Mouse (Mus musculus): Measurements from ENCODE around the gene Hist1h2ai. TPM values are rescaled to one million over a fixed set of nuclear protein-coding genes. Genes with fewer than 3 reads are reported as not detected.
"Not testable (repeated sequence)": the region's sequence is repeated elsewhere in the genome, so short reads cannot be mapped to it uniquely, and the experiment has no call there.

Hist1h2ai gene
- total and polyA plus RNA-seq, 3 experiments: 6.3 to 880 TPM; not detected in 1

DNA sequence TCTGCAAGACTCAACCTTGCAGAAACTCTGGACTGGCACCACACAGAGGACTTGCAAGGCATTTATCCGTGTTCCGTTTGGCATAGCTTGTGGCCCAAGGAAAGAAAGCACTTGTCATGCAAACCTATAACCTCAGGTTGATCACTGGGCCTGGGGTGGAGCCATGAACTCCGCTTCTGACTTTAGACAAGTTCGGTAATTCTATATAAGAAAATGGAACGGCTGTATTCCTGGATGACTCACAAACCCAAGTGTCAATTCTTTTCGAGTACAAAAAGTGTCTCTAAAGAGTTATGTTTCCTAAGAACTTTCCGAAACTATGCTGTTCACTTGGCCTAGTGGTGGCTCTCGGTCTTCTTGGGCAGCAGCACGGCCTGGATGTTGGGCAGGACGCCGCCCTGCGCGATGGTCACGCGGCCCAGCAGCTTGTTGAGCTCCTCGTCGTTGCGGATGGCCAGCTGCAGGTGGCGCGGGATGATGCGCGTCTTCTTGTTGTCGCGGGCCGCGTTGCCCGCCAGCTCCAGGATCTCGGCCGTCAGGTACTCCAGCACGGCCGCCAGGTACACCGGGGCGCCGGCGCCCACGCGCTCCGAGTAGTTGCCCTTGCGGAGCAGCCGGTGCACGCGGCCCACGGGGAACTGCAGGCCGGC is 5.0 kb downstream of the Hist1h2ai start:
- H3K4me2 ChIP-seq (ENCODE audit: insufficient read depth, low read depth, poor library complexity, severe bottlenecking): peak overlapping the region; percentile 91
- H3K9me3 ChIP-seq (replicated peaks; ENCODE audit: low read length); dilution Hi-C loops (cut with MboI; ENCODE audit: extremely low pct_ligation_motif_present, extremely low pct_unique_long_range_greater_than_20kb, low sequenced_read_pairs); H3K27me3 ChIP-seq (replicated peaks); H3K36me3 ChIP-seq (replicated peaks in 1 of 2; ENCODE audit: control insufficient read depth in 1 of 2, insufficient read depth in 1 of 2, low read length in 1 of 2); H3K79me2 ChIP-seq (replicated peaks; ENCODE audit: control insufficient read depth, extremely low read depth, insufficient read depth, poor library complexity, severe bottlenecking): not testable (repeated sequence)
- peak overlapping the region; percentile 67 for H3K9ac ChIP-seq (ENCODE audit: insufficient read depth, low read depth)
- H3K4me3 ChIP-seq (replicated peaks in 1 of 3; ENCODE audit: low read depth in 2 of 3, low read length in 2 of 3, poor library complexity in 1 of 3): peak overlapping the region; percentile 28 to 63 (median 41)
- H3K4me1 ChIP-seq (ENCODE audit: control insufficient read depth in 1 of 2, insufficient read depth in 2 of 2): peaks cover 2 to 28% of the 10 kb centered on the region in 2 experiments; a peak in 2 of 4 replicates
- in situ Hi-C loops (cut with MboI; ENCODE audit: low pct_ligation_motif_present, low pct_unique_long_range_greater_than_20kb, low sequenced_read_pairs): loop anchor here (25.0 kb wide), 2 partner anchors 216 to 334 kb away; partner anchors contain the start of gene Zfp184
- peak overlapping the region; percentile 90 for H3K27ac ChIP-seq (ENCODE audit: insufficient read depth, low read depth)
- TF ChIP-seq UBTF (IDR thresholded peaks at IDR 0.05; ENCODE audit: low read depth, low read length): 0 out of 2 replicates have a peak, but pooled peaks have one; percentile 61
- peak; percentile 34; the same call in 1 of the 2 replicates for TF ChIP-seq POLR2A (IDR thresholded peaks at IDR 0.05; ENCODE audit: low read depth, low read length)
- peak; percentile 56; the same call in 1 of the 2 replicates for TF ChIP-seq NELFE (IDR thresholded peaks at IDR 0.05; ENCODE audit: low read depth, low read length)
- DNase-seq (ENCODE audit: extremely low read depth): peak; percentile 65

- H3K9me3 ChIP-seq (replicated peaks; ENCODE audit: low read length); H3K79me2 ChIP-seq (replicated peaks; ENCODE audit: control insufficient read depth, extremely low read depth, insufficient read depth, poor library complexity, severe bottlenecking); H3K27me3 ChIP-seq (replicated peaks); dilution Hi-C loops (cut with MboI; ENCODE audit: extremely low pct_ligation_motif_present, extremely low pct_unique_long_range_greater_than_20kb, low sequenced_read_pairs); H3K36me3 ChIP-seq (replicated peaks in 1 of 2; ENCODE audit: control insufficient read depth in 1 of 2, insufficient read depth in 1 of 2, low read length in 1 of 2): not testable (repeated sequence)
- H3K4me3 ChIP-seq (replicated peaks in 1 of 3; ENCODE audit: low read depth in 2 of 3, low read length in 2 of 3, poor library complexity in 1 of 3): peak within 1 kb of the TSS; percentile 28 to 63 (median 41)
- H3K9ac ChIP-seq (ENCODE audit: insufficient read depth, low read depth): peak within 1 kb of the TSS; percentile 80
- peak within 1 kb of the TSS; percentile 95 for H3K27ac ChIP-seq (ENCODE audit: insufficient read depth, low read depth)
- in situ Hi-C loops (cut with MboI; ENCODE audit: low pct_ligation_motif_present, low pct_unique_long_range_greater_than_20kb, low sequenced_read_pairs): loop anchor here (25.0 kb wide), 2 partner anchors 215 to 335 kb away; partner anchors contain the start of gene Zfp184
- peak; percentile 99 for TF ChIP-seq TBP (conservative IDR thresholded peaks at IDR 0.05; ENCODE audit: low read depth, low read length)
- TF ChIP-seq CHD2 (IDR thresholded peaks at IDR 0.05; ENCODE audit: low read length): peak; percentile 96
- TF ChIP-seq IRF4 (IDR thresholded peaks at IDR 0.05; ENCODE audit: low read depth, low read length): peak; percentile 58; the same call in 1 of the 2 replicates
- peak; percentile 64; the same call in 1 of the 2 replicates for TF ChIP-seq MEF2A (IDR thresholded peaks at IDR 0.05; ENCODE audit: borderline replicate concordance, low read depth, low read length)
- peak; percentile 78 for TF ChIP-seq NRF1 (IDR thresholded peaks at IDR 0.05; ENCODE audit: low read depth, low read length)
- peak; percentile 98 for TF ChIP-seq E2F4 (IDR thresholded peaks at IDR 0.05; ENCODE audit: insufficient replicate concordance, low read depth, low read length)
- peak; percentile 95 for TF ChIP-seq UBTF (IDR thresholded peaks at IDR 0.05; ENCODE audit: low read depth, low read length)
- TF ChIP-seq HCFC1 (IDR thresholded peaks at IDR 0.05; ENCODE audit: low read depth, low read length): peak; percentile 66
- 0 out of 2 replicates have a peak, but pooled peaks have one; percentile 25 for TF ChIP-seq BHLHE40 (IDR thresholded peaks at IDR 0.05; ENCODE audit: low read depth, low read length)
- TF ChIP-seq TCF12 (IDR thresholded peaks at IDR 0.05; ENCODE audit: low read depth, low read length): peak; percentile 82
- TF ChIP-seq POLR2A (IDR thresholded peaks at IDR 0.05; ENCODE audit: low read depth, low read length): peak; percentile 92
- peak; percentile 63; the same call in 1 of the 2 replicates for TF ChIP-seq MXI1 (IDR thresholded peaks at IDR 0.05; ENCODE audit: low read depth, low read length)
- TF ChIP-seq MAX (IDR thresholded peaks at IDR 0.05; ENCODE audit: low read length): peak; percentile 85
- TF ChIP-seq MYC (IDR thresholded peaks at IDR 0.05; ENCODE audit: low read depth, low read length): peak; percentile 71; the same call in 1 of the 2 replicates
- peak; percentile 99; the same call in 1 of the 2 replicates for TF ChIP-seq POLR2AphosphoS2 (IDR thresholded peaks at IDR 0.05; ENCODE audit: low read depth, low read length)
- TF ChIP-seq ETS1 (conservative IDR thresholded peaks at IDR 0.05; ENCODE audit: low read depth, low read length): 0 out of 2 replicates have a peak, but pooled peaks have one; percentile 30
- peak; percentile 88 for TF ChIP-seq SIN3A (IDR thresholded peaks at IDR 0.05; ENCODE audit: low read length)
- 0 out of 2 replicates have a peak, but pooled peaks have one; percentile 51 for TF ChIP-seq KAT2A (IDR thresholded peaks at IDR 0.05; ENCODE audit: insufficient replicate concordance, low read length)
- TF ChIP-seq RCOR1 (conservative IDR thresholded peaks at IDR 0.05; ENCODE audit: low read depth, low read length): peak; percentile 89
- peak; percentile 99 for TF ChIP-seq ZMIZ1 (IDR thresholded peaks at IDR 0.05; ENCODE audit: low read depth, low read length)
- TF ChIP-seq MAFK (IDR thresholded peaks at IDR 0.05; ENCODE audit: insufficient replicate concordance, low read length): peak; percentile 69; the same call in 1 of the 2 replicates
- TF ChIP-seq NELFE (IDR thresholded peaks at IDR 0.05; ENCODE audit: low read depth, low read length): peak; percentile 99
- peak within 1 kb of the TSS; percentile 91 for H3K4me2 ChIP-seq (ENCODE audit: insufficient read depth, low read depth, poor library complexity, severe bottlenecking)
- H3K4me1 ChIP-seq (ENCODE audit: control insufficient read depth in 1 of 2, insufficient read depth in 2 of 2): peaks cover 2 to 28% of the 10 kb centered on the region in 2 experiments; a peak in 2 of 4 replicates
- peak; percentile 92 for DNase-seq (ENCODE audit: extremely low read depth)
Observed at GRCm38 (mm10) chr13:21721757-21722372, 5.6 kb downstream of the Hist1h2ai start, which contains the start of gene Hist1h2bm. Gene Hist1h2bm (plus strand): TSS chr13:21722044.

All from CH12.LX (cell line).